Mouse (Mus musculus): ENCODE measurements around the gene Defb19.

DNA sequence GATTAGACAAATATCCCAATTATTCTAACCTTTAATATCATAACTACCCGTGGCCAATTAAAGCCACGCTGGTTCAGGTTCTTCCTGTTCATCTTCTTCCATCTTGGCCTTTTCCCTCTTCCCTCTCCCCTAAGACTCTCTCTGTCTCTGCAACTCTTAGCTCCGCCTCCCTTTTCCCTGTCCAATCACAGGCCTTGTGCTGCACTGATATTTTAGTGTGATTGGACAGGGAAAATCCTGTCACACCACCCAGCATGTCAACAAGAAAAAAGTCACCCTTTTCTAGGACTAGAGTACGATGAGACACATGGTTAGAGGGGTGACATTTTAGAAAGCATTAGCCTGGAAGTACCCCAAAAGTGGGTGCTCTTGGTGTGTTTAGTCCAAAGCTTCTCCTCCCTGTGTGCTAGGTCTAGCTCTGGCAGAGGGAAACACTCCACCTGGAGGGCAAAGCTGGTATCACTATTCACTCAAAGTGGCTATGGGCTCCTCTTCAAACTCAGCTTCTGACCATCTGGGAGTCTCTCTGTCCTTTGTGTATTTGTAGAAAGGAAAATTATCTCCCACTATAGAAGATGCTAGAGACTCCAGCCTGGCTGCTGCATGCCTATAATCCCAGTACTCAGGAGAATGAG, 6.9 kb upstream of the Defb19 start:
- TF ChIP-seq CTCF (IDR thresholded peaks at IDR 0.05; ENCODE audit: insufficient read depth, low read depth, low read length): no peak
- TF ChIP-seq POLR2A (IDR thresholded peaks at IDR 0.05; ENCODE audit: insufficient read depth, low read depth, low read length): no peak
